Mouse (Mus musculus) midbrain, embryonic 12.5 days (tissue): ENCODE results near the gene Mier1. TPM values are rescaled to one million over a fixed set of nuclear protein-coding genes. Genes with fewer than 3 reads are reported as not detected.

Source experiments
- ATAC-seq: fragments of 200-750 bp; cut with Nextera tagmentation; 2 replicates; pipeline ENCODE4 v1.8.0; 2017; ENCODE audit warnings: low read depth, moderate TSS enrichment, moderate library complexity; ENCODE audit not compliant: low FRiP score
- H3K27ac ChIP-seq: fragments of 300-500 bp; sonication (generic); replicated peaks from 2 replicates; pipeline ENCODE4 v1.5.1; 2016; ENCODE audit warnings: mild to moderate bottlenecking
- H3K27me3 ChIP-seq: fragments of 300-500 bp; sonication (generic); 2 replicates; pipeline ENCODE4 v1.6.1; 2016; ENCODE audit warnings: mild to moderate bottlenecking
- H3K36me3 ChIP-seq: fragments of 300-500 bp; sonication (generic); 2 replicates; pipeline ENCODE4 v1.6.1; 2016
- H3K4me1 ChIP-seq: fragments of 300-500 bp; sonication (generic); 2 replicates; pipeline ENCODE4 v1.6.1; 2016
- H3K4me2 ChIP-seq: fragments of 300-500 bp; sonication (generic); replicated peaks from 2 replicates; pipeline ENCODE4 v1.6.1; 2016; ENCODE audit warnings: mild to moderate bottlenecking, moderate library complexity
- H3K4me3 ChIP-seq: fragments of 300-500 bp; sonication (generic); 2 replicates; pipeline ENCODE4 v1.5.1; 2016; ENCODE audit warnings: mild to moderate bottlenecking
- H3K9ac ChIP-seq: fragments of 300-500 bp; sonication (generic); replicated peaks from 2 replicates; pipeline ENCODE4 v1.6.1; 2016; ENCODE audit warnings: mild to moderate bottlenecking, moderate library complexity
- H3K9me3 ChIP-seq: fragments of 300-500 bp; sonication (generic); 2 replicates; pipeline ENCODE4 v1.6.1; 2016; ENCODE audit warnings: mild to moderate bottlenecking
- WGBS: fragments of 180-500 bp; shearing (Covaris S2); methylation state at CpG from one replicate; pipeline ENCODE4 v1.1.7; 2016; 5-methylcytosine and 5-hydroxymethylcytosine counted together
- polyA plus RNA-seq: library from polyadenylated mRNA; unstranded; fragments of >200 nt; fragmentation: Nextera tagmentation; extraction: Ambion mirVana; gene quantifications from 2 replicates; pipeline ENCODE4 v1.2.1, GENCODE M21; 2016

Gene Mier1
- polyA plus RNA-seq: 43.4 and 43.5 TPM in 2 replicates

DNA sequence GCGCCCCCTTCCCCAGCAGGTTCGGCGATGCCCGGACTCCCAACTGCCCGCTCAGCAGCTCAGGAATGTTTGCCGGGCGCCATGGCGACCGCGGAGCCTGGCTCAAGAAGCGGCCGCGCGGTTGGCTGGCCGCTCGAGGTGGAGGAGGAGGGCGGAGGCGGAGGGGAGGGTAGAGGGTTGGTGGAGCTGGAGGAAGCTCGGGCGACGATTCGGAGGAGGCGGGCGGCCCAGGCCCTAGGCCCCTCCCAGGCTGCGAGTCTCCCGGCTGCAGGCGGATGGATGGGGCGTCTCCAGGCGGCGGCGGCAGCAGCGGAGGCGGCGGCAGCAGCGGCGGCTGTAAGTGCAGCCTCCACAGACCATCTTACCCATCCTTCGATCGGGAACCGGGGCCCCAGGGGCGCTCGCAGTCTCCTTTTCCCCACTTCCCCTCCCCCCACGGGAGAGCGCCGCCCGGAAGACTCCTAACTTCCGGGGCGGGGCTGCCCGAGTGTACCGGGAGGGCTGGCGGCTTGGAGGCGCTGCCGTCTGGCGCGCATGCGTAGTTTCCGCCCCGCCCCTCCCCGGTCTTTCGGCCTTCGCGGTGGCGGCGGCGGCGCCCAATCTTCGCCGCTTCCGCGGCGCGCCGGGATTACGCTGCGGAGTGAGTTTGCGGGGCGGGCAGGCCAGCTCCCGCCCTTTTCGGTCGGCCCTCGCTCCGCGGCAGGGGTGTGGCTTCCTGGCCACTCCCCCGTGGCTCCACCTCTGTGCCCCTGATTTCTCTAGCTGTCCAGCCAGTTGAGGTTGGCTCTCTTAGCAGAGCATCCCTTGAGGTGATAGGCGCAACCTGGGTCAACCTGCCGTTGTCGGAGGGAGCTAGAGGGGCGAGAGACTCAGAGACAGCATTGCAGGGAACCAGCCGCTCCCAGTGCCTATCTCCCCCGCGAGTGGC, at the start of gene Mier1, which contains the start of gene Wdr78:
Gene Mier1 (plus strand): TSS at position 207 of the 928 bp plus-strand sequence.
Gene Wdr78 (minus strand): TSS at position 372 of the 928 bp plus-strand sequence.
- H3K4me1 ChIP-seq: peaks cover 34% of the 10 kb centered on the region
- H3K9ac ChIP-seq: peak within 1 kb of the TSS; percentile 81
- peak within 1 kb of the TSS; percentile 100 for H3K27ac ChIP-seq
- peaks cover 4% of the 10 kb centered on the region; the same call in 1 of the 2 replicates for H3K27me3 ChIP-seq
- H3K4me3 ChIP-seq: peak within 1 kb of the TSS; percentile 80
- WGBS: under 1% methylated on average over 69 of the region's 90 CpGs
- peaks cover 5% of the 10 kb centered on the region; the same call in 1 of the 2 replicates for H3K36me3 ChIP-seq
- peak within 1 kb of the TSS; percentile 69 for H3K4me2 ChIP-seq
- ATAC-seq: peak; percentile 98
- no peaks in the 10 kb centered on the region for H3K9me3 ChIP-seq

DNA sequence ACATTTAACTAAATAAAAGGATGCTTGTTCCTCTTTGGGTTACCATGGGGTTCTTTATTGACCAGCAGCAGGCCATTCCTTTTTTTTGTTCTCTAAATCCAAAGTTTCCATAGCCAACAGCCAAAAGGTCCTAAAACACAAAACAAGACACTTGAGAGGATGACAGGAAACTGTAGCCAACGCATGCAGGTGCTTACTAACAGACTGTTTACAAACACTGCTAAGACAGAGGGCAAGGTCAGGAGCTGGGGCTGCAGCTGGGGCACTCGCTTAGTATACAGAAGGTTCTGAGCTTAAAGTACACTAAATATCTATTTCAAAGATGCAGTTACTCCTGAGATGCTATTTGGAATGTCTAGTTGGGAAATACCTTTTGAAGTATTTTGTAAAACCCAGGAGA, 49.8 kb upstream of the Mier1 start:
- H3K27me3 ChIP-seq: no peaks in the 10 kb centered on the region
- H3K4me3 ChIP-seq: no peak overlapping the region
- no peak overlapping the region for H3K4me2 ChIP-seq
- H3K27ac ChIP-seq: no peak overlapping the region
- peaks cover 2% of the 10 kb centered on the region; the same call in 1 of the 2 replicates for H3K36me3 ChIP-seq
- no peak for ATAC-seq
- H3K9me3 ChIP-seq: no peaks in the 10 kb centered on the region
- no peak overlapping the region for H3K9ac ChIP-seq
- WGBS: 76% methylated on average over 2 of the region's 2 CpGs
- H3K4me1 ChIP-seq: peaks cover 6% of the 10 kb centered on the region; the same call in 1 of the 2 replicates

DNA sequence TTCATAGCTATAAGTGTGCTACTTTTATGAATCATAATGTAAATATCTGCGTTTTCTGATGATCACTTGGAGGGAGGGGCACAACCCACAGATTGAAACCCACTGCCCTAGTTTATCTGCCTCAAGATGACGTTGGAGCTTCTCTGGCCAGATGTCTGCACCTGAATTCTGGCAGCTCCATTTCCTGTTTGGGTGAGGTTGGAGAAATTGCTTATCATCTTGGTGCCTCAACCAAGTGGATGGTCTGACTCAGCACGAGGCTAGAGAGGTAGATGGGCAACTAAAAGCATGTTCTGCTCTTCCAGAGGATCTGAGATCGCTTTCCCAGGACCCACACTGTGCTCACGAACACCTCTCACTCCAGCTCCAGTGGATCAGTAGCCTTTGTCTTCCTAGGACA, 49.2 kb upstream of the Mier1 start:
- WGBS: 89% methylated on average over 5 of the region's 5 CpGs
- H3K4me3 ChIP-seq: no peak overlapping the region
- no peak overlapping the region for H3K9ac ChIP-seq
- peaks cover 6% of the 10 kb centered on the region; the same call in 1 of the 2 replicates for H3K4me1 ChIP-seq
- H3K27ac ChIP-seq: no peak overlapping the region
- ATAC-seq: no peak
- no peaks in the 10 kb centered on the region for H3K27me3 ChIP-seq
- no peaks in the 10 kb centered on the region for H3K36me3 ChIP-seq
- H3K4me2 ChIP-seq: no peak overlapping the region
- H3K9me3 ChIP-seq: no peaks in the 10 kb centered on the region

DNA sequence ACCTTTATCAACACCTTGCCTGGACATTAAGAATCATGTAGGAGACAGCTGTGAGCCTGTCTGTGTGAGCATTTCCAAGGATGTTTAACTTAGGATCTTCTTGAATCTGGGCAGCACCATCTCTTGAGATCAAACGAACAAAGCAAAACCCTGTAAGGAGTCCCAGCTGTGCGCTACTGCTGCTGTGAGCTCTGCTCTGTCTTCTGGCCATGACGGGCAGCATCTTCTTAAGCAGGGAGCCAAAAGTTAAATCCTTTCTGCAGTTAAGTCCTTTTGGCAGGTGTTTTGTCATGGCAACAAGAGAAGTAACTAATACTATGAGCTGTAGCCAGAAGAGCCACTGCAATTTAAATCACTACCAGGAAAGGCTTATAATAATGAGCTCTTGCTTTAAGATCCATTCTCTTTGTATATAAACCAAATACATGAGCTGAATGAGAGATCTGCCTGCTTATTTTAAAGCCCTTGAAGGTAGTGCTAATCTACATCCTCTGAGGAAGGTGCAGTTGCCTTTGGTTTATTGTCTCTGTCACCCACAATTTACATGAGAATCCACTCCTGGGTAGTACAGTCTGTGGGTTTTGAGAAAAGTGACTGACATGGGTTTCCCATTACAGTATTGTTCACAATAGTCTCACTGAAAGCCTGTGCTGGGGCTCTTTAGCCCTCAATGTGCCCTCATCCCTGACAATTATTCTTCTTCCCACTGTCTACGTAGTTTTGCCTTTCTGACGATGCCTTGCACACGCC, 46.1 kb upstream of the Mier1 start:
- Histone ChIP-seq H3K4me1 (peaks cover 6% of the 10 kb centered on the region; the same call in 1 of the 2 replicates), H3K4me2 (no peak overlapping the region), H3K27me3 (no peaks in the 10 kb centered on the region), H3K9me3 (no peaks in the 10 kb centered on the region), H3K4me3 (no peak overlapping the region), H3K27ac (no peak overlapping the region), H3K36me3 (no peaks in the 10 kb centered on the region), H3K9ac (no peak overlapping the region)
- 36% methylated on average over 6 of the region's 6 CpGs for WGBS
- ATAC-seq: no peak

DNA sequence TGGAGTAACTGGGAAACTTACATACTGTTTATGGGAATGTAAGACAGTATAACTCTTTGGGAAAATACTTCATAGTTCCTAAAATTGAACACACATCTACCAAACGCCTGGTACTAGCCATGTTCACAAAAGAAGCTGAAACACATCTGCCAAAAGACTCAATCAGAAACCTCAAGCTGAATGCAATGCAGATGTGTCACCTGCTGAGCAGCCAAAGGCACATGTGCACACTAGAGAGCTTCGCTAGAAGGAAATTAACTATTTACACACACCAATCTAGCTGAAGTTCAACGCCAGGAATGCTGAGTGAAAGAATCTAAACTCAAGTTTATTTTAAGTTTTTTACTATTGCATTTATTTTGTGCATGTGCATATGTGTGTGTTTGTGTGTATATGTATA, 43.6 kb upstream of the Mier1 start:
- H3K9ac ChIP-seq: no peak overlapping the region
- WGBS: 70% methylated on average over 3 of the region's 3 CpGs
- ATAC-seq: no peak

DNA sequence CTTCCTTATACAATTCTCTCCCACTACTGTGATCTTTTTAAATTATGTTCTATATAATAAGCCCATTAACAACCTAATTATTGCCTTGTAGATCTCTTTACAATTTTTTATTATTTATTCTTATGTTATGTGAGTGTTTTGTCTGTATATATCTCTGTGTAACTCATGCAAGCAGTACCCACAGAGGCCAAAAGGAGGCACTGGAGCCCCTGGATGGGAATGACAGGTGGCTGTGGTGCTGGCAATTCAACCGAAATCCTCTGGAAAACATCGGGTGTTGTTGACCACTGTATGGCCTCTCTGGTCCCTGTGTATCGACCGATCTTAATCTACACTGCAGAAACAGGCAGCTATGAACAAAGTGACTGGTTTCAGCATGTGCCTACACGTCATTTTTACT, 29.0 kb upstream of the Mier1 start:
- H3K36me3 ChIP-seq: peaks cover 2% of the 10 kb centered on the region; the same call in 1 of the 2 replicates

More for the DNA sequence above, 43.6 kb upstream of the Mier1 start:
- H3K9me3 ChIP-seq: no peaks in the 10 kb centered on the region
- H3K4me2 ChIP-seq: no peak overlapping the region
- H3K27ac ChIP-seq: no peak overlapping the region
- no peak overlapping the region for H3K4me3 ChIP-seq
- peaks cover 6% of the 10 kb centered on the region; the same call in 1 of the 2 replicates for H3K4me1 ChIP-seq
- no peaks in the 10 kb centered on the region for H3K27me3 ChIP-seq
- H3K36me3 ChIP-seq: no peaks in the 10 kb centered on the region

DNA sequence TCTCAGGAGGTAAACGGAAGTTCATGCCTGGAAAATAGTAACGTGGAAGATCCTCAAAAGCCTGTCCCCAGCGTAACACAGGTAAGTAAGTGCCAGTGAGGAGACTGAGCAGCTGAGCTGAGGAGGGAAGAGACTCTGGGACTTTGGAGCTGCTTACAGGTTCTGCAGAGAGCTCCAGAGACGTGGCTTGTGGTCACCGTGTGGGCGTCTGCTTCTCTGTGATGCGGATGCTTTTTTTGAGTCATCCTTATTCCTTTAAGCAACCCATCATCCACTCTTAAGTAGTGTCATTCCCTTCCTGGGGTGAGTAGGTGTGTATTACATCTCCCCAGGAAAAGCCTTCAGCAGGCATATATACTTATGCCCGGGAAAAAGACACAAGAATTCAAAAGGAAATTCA, 18.3 kb upstream of the Mier1 start:
- H3K4me2 ChIP-seq: no peak overlapping the region
- no peaks in the 10 kb centered on the region for H3K4me1 ChIP-seq
- whole genome bisulfite sequencing: 90% methylated on average over 8 of the region's 8 CpGs
- ATAC-seq: no peak
- no peak overlapping the region for H3K27ac ChIP-seq
- no peaks in the 10 kb centered on the region for H3K36me3 ChIP-seq
- no peak overlapping the region for H3K4me3 ChIP-seq
- H3K9ac ChIP-seq: no peak overlapping the region
- H3K9me3 ChIP-seq: no peaks in the 10 kb centered on the region
- no peaks in the 10 kb centered on the region for H3K27me3 ChIP-seq

More for the DNA sequence above, 29.0 kb upstream of the Mier1 start:
- no peak for ATAC-seq
- Histone ChIP-seq H3K9me3 (no peaks in the 10 kb centered on the region), H3K9ac (no peak overlapping the region), H3K4me1 (no peaks in the 10 kb centered on the region), H3K27me3 (no peaks in the 10 kb centered on the region), H3K4me3 (no peak overlapping the region), H3K27ac (no peak overlapping the region), H3K4me2 (no peak overlapping the region)
- WGBS: 93% methylated on average over 5 of the region's 5 CpGs

DNA sequence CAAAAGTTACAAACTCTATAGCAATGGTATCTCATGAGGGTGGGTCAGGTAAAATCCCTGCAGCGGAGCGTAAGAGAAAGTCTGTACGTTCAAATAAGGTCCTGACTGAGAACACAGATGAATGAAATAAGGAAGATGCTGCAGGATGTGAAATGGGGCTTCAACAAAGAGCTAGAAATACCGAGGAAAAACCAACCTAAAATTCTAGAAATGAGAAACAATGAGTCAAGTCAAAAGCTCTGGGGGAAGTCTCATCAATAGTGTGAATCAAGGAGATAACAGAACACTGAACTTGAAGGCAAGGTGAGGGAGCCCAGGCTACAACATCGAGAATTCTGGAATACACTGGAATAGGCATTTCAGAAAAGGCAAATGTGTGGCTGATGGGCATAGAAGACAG, 15.7 kb upstream of the Mier1 start:
- 92% methylated on average over 5 of the region's 5 CpGs for WGBS
- no peak overlapping the region for H3K27ac ChIP-seq
- H3K4me3 ChIP-seq: no peak overlapping the region
- no peaks in the 10 kb centered on the region; the same call in 1 of the 2 replicates for H3K36me3 ChIP-seq
- no peaks in the 10 kb centered on the region for H3K4me1 ChIP-seq
- no peak overlapping the region for H3K9ac ChIP-seq
- ATAC-seq: no peak
- no peaks in the 10 kb centered on the region for H3K27me3 ChIP-seq
- no peaks in the 10 kb centered on the region for H3K9me3 ChIP-seq
- no peak overlapping the region for H3K4me2 ChIP-seq

DNA sequence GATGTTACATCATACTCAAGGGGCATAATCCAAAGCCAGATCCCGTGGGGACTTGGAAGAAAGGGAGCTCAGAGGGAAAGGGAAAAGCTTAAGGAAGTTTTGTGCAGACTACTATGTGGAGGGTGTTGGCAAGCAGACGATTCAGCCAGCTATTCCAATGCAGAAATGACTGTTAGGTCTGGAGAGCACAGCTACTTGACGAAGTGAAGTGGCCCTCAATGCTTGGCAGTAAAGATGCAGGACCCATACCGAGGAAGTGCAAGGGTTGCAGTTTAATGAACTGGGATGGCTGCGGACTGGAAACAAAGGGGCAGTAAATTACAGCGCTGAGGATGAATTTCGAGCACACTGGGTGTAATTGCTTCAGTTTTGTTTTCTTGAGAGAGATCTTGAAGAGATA, 1.5 kb upstream of the Mier1 start:
- peaks cover 30% of the 10 kb centered on the region for H3K4me1 ChIP-seq
- H3K36me3 ChIP-seq: peaks cover 5% of the 10 kb centered on the region; the same call in 1 of the 2 replicates
- no peaks in the 10 kb centered on the region for H3K9me3 ChIP-seq
- peak overlapping the region; percentile 69 for H3K4me2 ChIP-seq
- no peak overlapping the region for H3K27ac ChIP-seq
- no peak overlapping the region for H3K9ac ChIP-seq
- ATAC-seq: no peak
- peak overlapping the region; percentile 80 for H3K4me3 ChIP-seq
- WGBS: 73% methylated on average over 7 of the region's 7 CpGs
- peaks cover 4% of the 10 kb centered on the region; the same call in 1 of the 2 replicates for H3K27me3 ChIP-seq

DNA sequence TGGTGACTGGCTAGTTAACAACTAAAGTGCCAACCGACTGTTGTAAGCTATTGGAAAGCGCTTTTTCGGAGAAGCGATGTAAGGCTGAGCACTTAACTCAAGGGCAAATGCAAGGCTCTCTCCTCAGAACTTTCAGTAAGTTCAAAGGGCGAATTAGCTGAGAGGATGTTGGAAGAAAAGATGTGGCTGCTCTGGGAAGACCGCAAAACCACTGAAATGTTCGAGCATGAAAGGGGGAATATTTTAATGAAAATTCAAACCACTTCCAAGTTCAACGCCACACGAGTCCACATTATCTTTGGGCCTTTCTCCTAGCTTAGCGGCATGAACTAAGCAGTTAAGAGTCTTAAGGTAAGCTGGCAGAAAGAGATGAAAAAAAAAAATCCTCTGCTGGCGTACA, 788 bp upstream of the Mier1 start:
- Histone ChIP-seq H3K4me2 (peak overlapping the region; percentile 69), H3K27me3 (peaks cover 4% of the 10 kb centered on the region; the same call in 1 of the 2 replicates), H3K9me3 (no peaks in the 10 kb centered on the region), H3K27ac (peak overlapping the region; percentile 100), H3K4me3 (peak overlapping the region; percentile 80), H3K4me1 (peaks cover 30% of the 10 kb centered on the region), H3K9ac (peak overlapping the region; percentile 81), H3K36me3 (peaks cover 5% of the 10 kb centered on the region; the same call in 1 of the 2 replicates)
- no peak for ATAC-seq
- WGBS: 9% methylated on average over 11 of the region's 11 CpGs

DNA sequence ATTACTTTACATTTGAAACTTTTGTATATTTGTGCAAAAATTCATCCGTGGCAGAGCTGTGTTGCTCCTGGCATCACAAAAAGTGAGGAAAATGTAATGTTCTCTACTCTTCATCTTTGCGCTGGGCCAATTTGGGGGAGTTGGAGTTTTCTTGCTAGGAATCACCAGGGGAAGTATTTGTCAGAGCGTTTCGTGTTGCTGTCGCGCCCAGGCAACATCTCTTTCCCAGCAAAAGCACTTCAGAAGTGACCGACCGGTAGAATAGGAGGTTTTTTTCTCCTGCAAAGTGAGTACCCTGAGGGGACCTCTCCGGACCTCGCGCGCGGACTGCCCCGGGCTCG, 4.7 kb downstream of the Mier1 start:
- H3K9me3 ChIP-seq: no peaks in the 10 kb centered on the region
- H3K4me1 ChIP-seq: peaks cover 32% of the 10 kb centered on the region
- peaks cover 5% of the 10 kb centered on the region; the same call in 1 of the 2 replicates for H3K36me3 ChIP-seq
- H3K9ac ChIP-seq: peak overlapping the region; percentile 84
- peak overlapping the region; percentile 94 for H3K4me3 ChIP-seq
- H3K4me2 ChIP-seq: peak overlapping the region; percentile 70
- H3K27ac ChIP-seq: peak overlapping the region; percentile 87
- no peak for ATAC-seq
- peaks cover 4% of the 10 kb centered on the region; the same call in 1 of the 2 replicates for H3K27me3 ChIP-seq
- WGBS: under 1% methylated on average over 15 of the region's 15 CpGs
